Mouse (Mus musculus): ENCODE data around the gene Dab1.
A peak's percentile ranks its signal among the peaks of the same experiment; 100 is the strongest.

Gene Dab1

GRCm38 (mm10) chr4:104596936-104597335, 977.8 kb downstream of the Dab1 start:
- no peak for DNase-seq (ENCODE audit: low spot score)

- no peak for DNase-seq (ENCODE audit: low spot score)
Measured at GRCm38 (mm10) chr4:104597490-104598465, 978.6 kb downstream of the Dab1 start.

- no peak for DNase-seq (ENCODE audit: low spot score)
Measured at GRCm38 (mm10) chr4:104602804-104603203, 983.6 kb downstream of the Dab1 start.

- no peak for DNase-seq (ENCODE audit: low spot score)
Measured at GRCm38 (mm10) chr4:104604298-104604697, 985.1 kb downstream of the Dab1 start.

GRCm38 (mm10) chr4:104606881-104607280, 987.7 kb downstream of the Dab1 start:
- DNase-seq (ENCODE audit: low spot score), result no peak

- no peak for DNase-seq (ENCODE audit: low spot score)
Measured at GRCm38 (mm10) chr4:104607636-104608035, 988.5 kb downstream of the Dab1 start.

GRCm38 (mm10) chr4:104619452-104619851, 1000.3 kb downstream of the Dab1 start:
- no peak for DNase-seq (ENCODE audit: low spot score)

- no peak for DNase-seq (ENCODE audit: low spot score)
Measured at GRCm38 (mm10) chr4:104625316-104625715, 1006.2 kb downstream of the Dab1 start.

- no peak for DNase-seq (ENCODE audit: low spot score)
Measured at GRCm38 (mm10) chr4:104628708-104629107, 1009.5 kb downstream of the Dab1 start.

- DNase-seq (ENCODE audit: low spot score), result no peak
Measured at GRCm38 (mm10) chr4:104637016-104637415, 1017.9 kb downstream of the Dab1 start.

- DNase-seq (ENCODE audit: low spot score), result no peak
Measured at GRCm38 (mm10) chr4:104640617-104641016, 1021.5 kb downstream of the Dab1 start.

GRCm38 (mm10) chr4:104642761-104643469, 1023.8 kb downstream of the Dab1 start:
- no peak for DNase-seq (ENCODE audit: low spot score)

- DNase-seq (ENCODE audit: low spot score), result no peak
Measured at GRCm38 (mm10) chr4:104643534-104644356, 1024.6 kb downstream of the Dab1 start.

- DNase-seq (ENCODE audit: low spot score), result no peak
Measured at GRCm38 (mm10) chr4:104644357-104644630, 1025.1 kb downstream of the Dab1 start.

GRCm38 (mm10) chr4:104644862-104645261, 1025.7 kb downstream of the Dab1 start:
- no peak for DNase-seq (ENCODE audit: low spot score)

GRCm38 (mm10) chr4:104651761-104652160, 1032.6 kb downstream of the Dab1 start:
- DNase-seq (ENCODE audit: low spot score), result no peak

GRCm38 (mm10) chr4:104656728-104657127, 1037.6 kb downstream of the Dab1 start:
- DNase-seq (ENCODE audit: low spot score), result no peak

- DNase-seq (ENCODE audit: low spot score), result no peak
Measured at GRCm38 (mm10) chr4:104662841-104663614, 1043.9 kb downstream of the Dab1 start.

- DNase-seq (ENCODE audit: low spot score), result peak; percentile 57
Measured at GRCm38 (mm10) chr4:104665553-104665952, 1046.4 kb downstream of the Dab1 start.

- no peak for DNase-seq (ENCODE audit: low spot score)
Measured at GRCm38 (mm10) chr4:104666831-104667551, 1047.8 kb downstream of the Dab1 start.

- no peak for DNase-seq (ENCODE audit: low spot score)
Measured at GRCm38 (mm10) chr4:104668061-104668460, 1048.9 kb downstream of the Dab1 start.
